Mouse (Mus musculus) right cerebral cortex, adult 2 months (tissue): ENCODE data around the gene Pax7.

Source experiments
- DNase-seq, 2 experiments: peaks; one replicate each; pipeline ENCODE4 v3.0.0; 2021 to 2022; ENCODE audit warnings: low spot score in 2 of 2

The Pax7 gene

DNA sequence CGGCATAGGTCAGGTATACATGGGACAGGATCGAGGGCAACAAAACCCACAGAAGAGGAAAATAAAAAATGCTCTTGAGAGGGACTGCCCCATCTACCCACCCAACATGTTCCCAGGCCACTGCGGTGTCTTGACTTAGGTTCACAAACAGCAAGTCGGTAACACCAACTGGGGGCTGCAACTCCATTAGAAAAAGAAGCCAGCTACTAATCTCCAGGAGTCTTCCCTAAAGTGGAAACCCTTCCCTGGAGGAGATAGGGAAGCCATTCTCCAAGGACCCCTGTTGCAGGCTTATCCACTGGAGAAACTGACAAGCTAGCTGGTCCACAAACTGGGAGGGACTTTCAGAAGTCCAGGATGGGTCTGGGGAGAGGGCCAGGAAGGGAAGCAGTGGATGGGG lies 21.4 kb downstream of the Pax7 start:
- no peak for DNase-seq

DNA sequence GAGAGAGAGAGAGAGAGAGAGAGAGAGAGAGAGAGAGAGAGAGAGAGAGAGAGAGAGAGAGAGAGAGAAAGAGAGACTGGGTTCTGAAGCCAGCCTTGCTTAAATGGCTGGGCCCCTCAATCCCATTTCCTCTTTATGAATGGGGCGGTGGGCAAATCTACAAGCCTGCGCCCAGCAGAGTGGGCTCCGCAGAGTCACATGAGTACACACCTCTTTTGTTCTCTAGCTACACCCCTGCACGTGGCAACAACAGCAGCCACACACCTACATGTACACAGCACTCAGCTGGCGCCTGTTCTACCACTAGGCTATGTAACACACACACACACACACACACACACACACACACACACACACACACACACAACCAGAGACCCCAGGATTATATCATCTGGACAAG lies 21.9 kb downstream of the Pax7 start:
- no peak for DNase-seq

DNA sequence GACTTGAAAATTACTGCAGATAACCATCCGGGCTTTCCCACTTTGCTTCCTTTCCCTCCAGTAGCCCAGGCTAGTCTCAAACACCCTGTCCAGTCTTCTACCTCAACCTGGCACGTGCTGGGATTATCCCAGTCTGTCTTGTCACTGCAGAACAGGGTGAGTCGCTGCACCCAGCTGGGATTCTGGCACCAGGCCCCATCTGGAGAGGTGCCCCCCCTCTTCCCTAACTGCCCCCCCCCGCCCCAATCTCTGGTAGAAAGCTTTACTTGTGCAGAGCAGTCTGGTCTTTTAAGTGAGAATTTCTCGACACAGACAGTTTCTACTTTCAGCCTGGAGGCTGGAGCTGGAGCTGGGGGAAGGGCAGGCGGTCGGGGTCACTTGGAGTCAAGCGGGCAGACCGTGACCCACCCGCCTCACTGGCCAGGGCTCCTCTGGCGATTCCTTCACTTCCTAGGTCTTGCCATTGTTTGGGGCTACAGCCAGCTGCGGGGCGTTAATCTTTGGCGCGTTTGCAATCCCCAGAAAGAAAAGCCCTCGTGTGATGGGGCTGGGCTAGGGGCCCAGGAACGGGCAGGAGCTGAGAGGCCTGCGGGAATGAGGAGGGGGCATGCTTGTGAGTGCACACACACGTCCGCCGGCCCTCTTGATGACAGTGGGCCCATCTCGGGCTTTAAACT lies 22.4 kb downstream of the Pax7 start:
- no peak for DNase-seq

DNA sequence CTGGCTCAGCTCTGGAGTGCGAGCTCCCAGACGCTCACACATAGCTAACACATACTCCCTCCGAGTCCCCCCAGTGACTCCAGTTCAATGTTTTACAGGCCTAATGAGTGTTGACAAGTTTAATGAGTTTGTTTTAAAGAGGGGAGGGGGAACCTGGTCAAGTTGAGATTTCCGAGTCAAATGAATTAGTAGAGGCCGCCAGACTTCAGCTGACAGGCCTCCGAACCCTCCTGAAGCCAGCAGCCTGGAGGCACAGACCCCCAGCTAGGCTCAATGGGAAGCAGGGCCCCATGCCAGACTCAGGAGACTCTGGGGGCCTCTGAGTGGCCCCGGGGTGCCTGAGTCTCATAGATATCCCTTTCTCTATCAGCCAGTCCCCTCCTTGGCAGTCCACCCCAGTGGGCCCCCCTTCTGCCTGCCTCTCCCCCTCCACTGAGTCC lies 23.9 kb downstream of the Pax7 start:
- no peak for DNase-seq

GRCm38 (mm10) chr4:139807820-139808219 lies 25.5 kb downstream of the Pax7 start:
- no peak for DNase-seq

DNA sequence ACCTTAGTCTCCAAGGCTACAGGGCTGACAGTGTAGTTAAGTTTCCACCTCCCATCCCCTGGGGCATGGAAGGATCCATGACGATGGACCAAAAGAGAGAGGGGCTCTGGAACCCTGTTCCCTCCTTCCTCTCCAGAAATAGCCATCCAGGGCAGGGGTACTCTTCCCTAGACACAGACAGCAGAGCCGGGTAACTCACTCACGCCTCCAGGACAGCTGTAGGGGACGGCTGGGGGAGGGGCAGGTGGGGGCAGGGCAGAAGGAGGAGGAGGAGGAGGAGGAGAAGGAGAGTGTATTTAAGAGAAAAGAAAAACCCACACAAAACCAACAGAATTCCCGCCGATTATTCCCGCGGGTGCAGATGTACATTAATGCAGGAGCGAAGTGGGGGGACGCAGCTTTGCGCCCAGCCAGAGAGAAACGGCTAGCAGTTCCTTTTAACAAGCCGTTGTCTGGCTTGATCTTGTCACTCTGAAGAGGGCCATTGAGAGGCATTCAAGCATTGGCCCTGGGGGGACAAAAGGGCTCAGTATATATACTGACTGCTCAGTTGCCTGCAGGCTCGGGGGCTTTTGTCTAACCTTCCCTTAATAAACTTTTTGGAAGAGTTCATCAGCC lies 26.0 kb downstream of the Pax7 start:
- DNase-seq = no peak

DNA sequence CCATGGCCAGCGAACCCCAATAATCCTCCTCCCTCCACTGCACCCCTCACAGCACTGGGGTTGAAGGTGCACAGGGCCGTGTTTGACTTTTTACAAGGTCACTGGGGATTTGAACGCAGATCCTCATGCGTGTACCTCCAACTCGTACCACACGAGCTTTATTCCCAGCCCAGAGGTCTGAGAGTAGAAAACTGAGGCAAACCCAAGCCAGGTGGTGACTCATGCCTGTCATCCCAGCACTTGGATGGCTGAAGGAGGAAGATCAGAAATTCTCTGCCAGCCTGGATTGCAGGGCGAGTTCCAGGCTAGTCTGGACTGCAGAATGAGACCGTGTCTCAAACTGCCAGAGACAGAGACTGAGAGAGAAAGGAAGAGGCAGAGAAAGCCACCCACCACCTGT lies 28.4 kb downstream of the Pax7 start:
- no peak for DNase-seq

DNA sequence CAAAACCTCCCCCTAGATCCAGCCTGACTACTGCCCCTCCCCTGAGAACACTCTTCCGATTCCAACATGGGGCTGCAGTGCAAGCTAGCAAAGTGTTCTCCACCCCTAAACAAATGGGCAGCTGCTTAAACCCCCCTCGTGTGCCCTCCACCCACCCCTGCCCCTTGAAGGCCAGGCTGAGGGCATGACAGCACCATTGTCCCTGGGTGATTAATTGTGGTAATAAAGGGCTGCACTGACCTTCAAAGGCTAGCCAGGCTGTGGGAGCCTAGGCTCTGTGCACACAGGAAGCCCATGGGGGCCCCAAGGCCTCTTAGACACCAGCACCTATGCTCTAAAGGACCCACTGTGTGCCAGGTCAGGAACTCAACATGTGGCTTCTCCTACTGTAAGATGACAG lies 29.3 kb downstream of the Pax7 start:
- DNase-seq = no peak

DNA sequence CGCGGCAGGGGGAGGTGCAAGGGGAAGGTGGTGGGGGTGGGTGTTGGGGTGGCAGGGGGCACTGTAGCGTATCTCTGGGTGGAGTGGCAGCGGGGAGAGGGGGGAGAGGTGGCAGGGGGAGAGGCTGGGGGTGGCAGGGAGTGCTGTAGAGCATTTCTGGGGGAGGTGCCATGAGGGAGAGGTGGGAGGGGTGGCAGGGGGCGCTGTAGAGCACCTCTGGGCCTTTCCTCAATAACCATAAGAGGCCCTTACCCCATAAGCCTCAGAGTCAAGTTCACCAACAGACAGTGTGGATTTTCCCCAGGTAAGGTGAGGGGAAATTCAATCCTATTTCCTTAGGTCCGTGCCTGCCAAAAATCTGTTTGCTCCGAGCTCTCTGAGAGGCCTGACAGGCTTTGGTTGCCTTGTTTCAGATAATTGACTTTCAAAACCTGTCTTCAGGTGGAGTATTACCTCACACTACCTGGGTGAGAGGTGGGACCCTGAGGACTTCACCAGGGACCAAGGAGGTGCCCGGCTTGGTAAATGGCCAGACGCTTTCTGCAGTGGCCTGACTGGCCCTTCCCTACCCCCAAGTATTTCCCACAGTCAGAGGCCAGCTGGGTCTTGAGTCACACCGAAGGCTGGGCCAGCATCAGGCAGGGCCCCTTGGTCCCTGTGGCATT lies 33.8 kb downstream of the Pax7 start:
- no peak for DNase-seq

GRCm38 (mm10) chr4:139797344-139797743 lies 36.0 kb downstream of the Pax7 start:
- DNase-seq = no peak

DNA sequence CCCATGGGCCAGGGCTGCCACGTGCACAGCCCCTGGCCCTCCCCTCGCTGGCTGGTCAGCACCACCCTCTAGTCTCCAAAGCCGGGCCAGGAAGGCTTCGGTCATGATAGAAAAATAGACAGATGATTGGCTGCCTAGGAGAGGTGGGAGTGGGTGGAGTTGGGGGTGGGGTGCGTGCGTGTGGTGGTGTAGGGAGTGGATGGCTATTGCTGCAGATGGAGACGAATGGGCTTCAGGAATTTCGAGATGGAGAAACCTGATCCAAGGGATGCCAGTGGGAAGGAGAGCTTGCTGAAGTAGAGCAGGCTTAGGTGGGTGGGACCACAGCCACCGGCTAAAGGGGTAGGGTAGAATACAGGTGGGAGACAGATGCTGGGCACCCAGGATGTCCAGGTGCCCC lies 37.2 kb downstream of the Pax7 start:
- no peak for DNase-seq

GRCm38 (mm10) chr4:139791168-139791567 lies 42.2 kb downstream of the Pax7 start:
- DNase-seq = no peak

GRCm38 (mm10) chr4:139789772-139790171 lies 43.6 kb downstream of the Pax7 start:
- DNase-seq = no peak

GRCm38 (mm10) chr4:139782926-139783467 lies 50.3 kb downstream of the Pax7 start:
- DNase-seq = no peak

GRCm38 (mm10) chr4:139771125-139771631 lies 62.1 kb downstream of the Pax7 start:
- no peak for DNase-seq

- DNase-seq = no peak
Measured at GRCm38 (mm10) chr4:139767823-139768222, 65.5 kb downstream of the Pax7 start.

DNA sequence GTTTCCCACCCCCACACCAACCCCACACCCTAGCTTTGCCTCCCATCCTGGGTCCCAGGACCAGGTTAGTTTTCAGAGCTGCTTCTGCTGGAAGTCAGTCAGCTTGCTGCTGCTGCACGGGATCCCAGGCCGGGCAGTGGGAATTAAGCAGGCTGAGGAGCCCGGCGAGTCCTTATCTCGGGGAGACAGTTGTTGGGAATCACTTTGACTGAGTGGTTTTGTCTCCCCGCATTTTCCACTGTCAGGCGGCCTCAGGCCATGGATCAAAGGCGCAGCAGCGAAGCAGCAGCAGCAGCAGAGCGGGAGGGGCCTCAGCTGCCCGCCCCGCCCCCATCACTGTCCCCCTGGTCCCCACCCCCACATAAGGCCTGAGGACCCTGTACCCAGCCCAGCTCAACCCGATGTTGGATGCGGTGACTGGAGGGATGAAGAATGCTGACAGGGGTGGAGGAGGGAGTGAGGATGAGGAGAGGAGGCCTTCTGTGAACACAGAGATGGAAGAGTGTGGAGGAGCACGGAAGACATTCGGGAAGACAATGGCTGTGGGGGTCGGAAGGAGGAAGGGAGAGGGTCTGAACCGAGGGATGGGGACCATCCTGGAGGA lies 66.1 kb downstream of the Pax7 start:
- DNase-seq = no peak

GRCm38 (mm10) chr4:139761911-139762310 lies 71.4 kb downstream of the Pax7 start:
- no peak for DNase-seq

- no peak for DNase-seq
Measured at GRCm38 (mm10) chr4:139760736-139761135, 72.6 kb downstream of the Pax7 start.

- DNase-seq = no peak
Measured at GRCm38 (mm10) chr4:139758512-139759340, 74.6 kb downstream of the Pax7 start.

- no peak for DNase-seq
Measured at GRCm38 (mm10) chr4:139756931-139757330, 76.4 kb downstream of the Pax7 start.
